Mouse (Mus musculus): Measurements from ENCODE around the gene Slc12a5. TPM values are rescaled to one million over a fixed set of nuclear protein-coding genes. Genes with fewer than 3 reads are reported as not detected.

Slc12a5 gene
- total and polyA plus RNA-seq, 2 experiments from 2014 or later: 71.0 to 257 TPM

GRCm38 (mm10) chr2:164933534-164933933 is 27.1 kb upstream of the Slc12a5 start:
- H3K27me3 ChIP-seq (ENCODE audit: insufficient read depth, low read length): no peaks in the 10 kb centered on the region
- no peaks in the 10 kb centered on the region for H3K4me1 ChIP-seq (ENCODE audit: insufficient read depth, low read length)
- H3K9ac ChIP-seq (replicated peaks; ENCODE audit: low read length): no peak overlapping the region
- H3K36me3 ChIP-seq (ENCODE audit: insufficient read depth, low read length): no peaks in the 10 kb centered on the region
- no peak for ATAC-seq
- H3K4me3 ChIP-seq (ENCODE audit: low read length): no peak overlapping the region
- no peak for DNase-seq (ENCODE audit: low spot score)
- H3K27ac ChIP-seq: no peak overlapping the region
- H3K4me2 ChIP-seq (ENCODE audit: low read depth, low read length): no peak overlapping the region
- TF ChIP-seq CTCF (IDR thresholded peaks at IDR 0.05; ENCODE audit: low read depth): no peak
- H3K9me3 ChIP-seq (ENCODE audit: low read length): no peaks in the 10 kb centered on the region
- 38% methylated on average over 10 of the region's 10 CpGs for WGBS

GRCm38 (mm10) chr2:164935991-164936390 is 24.6 kb upstream of the Slc12a5 start:
- 65% methylated on average over 4 of the region's 4 CpGs for whole genome bisulfite sequencing
- H3K4me3 ChIP-seq (ENCODE audit: low read length): no peak overlapping the region
- H3K9me3 ChIP-seq (ENCODE audit: low read length): no peaks in the 10 kb centered on the region
- no peak overlapping the region for H3K4me2 ChIP-seq (ENCODE audit: low read depth, low read length)
- no peaks in the 10 kb centered on the region for H3K36me3 ChIP-seq (ENCODE audit: insufficient read depth, low read length)
- ATAC-seq: no peak
- no peak for TF ChIP-seq CTCF (IDR thresholded peaks at IDR 0.05; ENCODE audit: low read depth)
- H3K4me1 ChIP-seq (ENCODE audit: insufficient read depth, low read length): peaks cover 7% of the 10 kb centered on the region
- no peaks in the 10 kb centered on the region for H3K27me3 ChIP-seq (ENCODE audit: insufficient read depth, low read length)
- no peak overlapping the region for H3K27ac ChIP-seq
- DNase-seq (ENCODE audit: low spot score): no peak
- H3K9ac ChIP-seq (replicated peaks; ENCODE audit: low read length): no peak overlapping the region

GRCm38 (mm10) chr2:164938146-164939091 is 22.2 kb upstream of the Slc12a5 start:
- no peaks in the 10 kb centered on the region for H3K27me3 ChIP-seq (ENCODE audit: insufficient read depth, low read length)
- peak; percentile 76 for DNase-seq (ENCODE audit: low spot score)
- H3K9me3 ChIP-seq (ENCODE audit: low read length): no peaks in the 10 kb centered on the region
- H3K36me3 ChIP-seq (ENCODE audit: insufficient read depth, low read length): no peaks in the 10 kb centered on the region
- peak overlapping the region; percentile 34 for H3K4me3 ChIP-seq (ENCODE audit: low read length)
- peak overlapping the region; percentile 80 for H3K27ac ChIP-seq
- H3K4me1 ChIP-seq (ENCODE audit: insufficient read depth, low read length): peaks cover 7% of the 10 kb centered on the region
- H3K9ac ChIP-seq (replicated peaks; ENCODE audit: low read length): peak overlapping the region; percentile 45
- WGBS: 3% methylated on average over 39 of the region's 39 CpGs
- ATAC-seq: peak; percentile 91
- peak overlapping the region; percentile 57 for H3K4me2 ChIP-seq (ENCODE audit: low read depth, low read length)
- TF ChIP-seq CTCF (IDR thresholded peaks at IDR 0.05; ENCODE audit: low read depth): no peak

GRCm38 (mm10) chr2:164939106-164939505 is 21.5 kb upstream of the Slc12a5 start:
- no peaks in the 10 kb centered on the region for H3K27me3 ChIP-seq (ENCODE audit: insufficient read depth, low read length)
- H3K4me3 ChIP-seq (ENCODE audit: low read length): peak overlapping the region; percentile 34
- TF ChIP-seq CTCF (IDR thresholded peaks at IDR 0.05; ENCODE audit: low read depth): no peak
- peak overlapping the region; percentile 80 for H3K27ac ChIP-seq
- H3K9ac ChIP-seq (replicated peaks; ENCODE audit: low read length): peak overlapping the region; percentile 45
- H3K9me3 ChIP-seq (ENCODE audit: low read length): no peaks in the 10 kb centered on the region
- under 1% methylated on average over 11 of the region's 11 CpGs for WGBS
- peak; percentile 65; the same call in 1 of the 2 replicates for ATAC-seq
- no peaks in the 10 kb centered on the region for H3K36me3 ChIP-seq (ENCODE audit: insufficient read depth, low read length)
- peak overlapping the region; percentile 57 for H3K4me2 ChIP-seq (ENCODE audit: low read depth, low read length)
- peaks cover 7% of the 10 kb centered on the region for H3K4me1 ChIP-seq (ENCODE audit: insufficient read depth, low read length)
- peak; percentile 59 for DNase-seq (ENCODE audit: low spot score)

- TF ChIP-seq CTCF (IDR thresholded peaks at IDR 0.05; ENCODE audit: low read depth): no peak
- Histone ChIP-seq H3K4me1 (ENCODE audit: insufficient read depth, low read length) (peaks cover 7% of the 10 kb centered on the region), H3K4me2 (ENCODE audit: low read depth, low read length) (peak within 1 kb of the TSS; percentile 57; the same call in 1 of the 2 replicates), H3K27me3 (ENCODE audit: insufficient read depth, low read length) (no peaks in the 10 kb centered on the region), H3K9me3 (ENCODE audit: low read length) (no peaks in the 10 kb centered on the region), H3K4me3 (ENCODE audit: low read length) (no peak within 1 kb of the TSS), H3K27ac (peak within 1 kb of the TSS; percentile 80), H3K36me3 (ENCODE audit: insufficient read depth, low read length) (no peaks in the 10 kb centered on the region), H3K9ac (replicated peaks; ENCODE audit: low read length) (no peak within 1 kb of the TSS; the same call in 1 of the 2 replicates)
- ATAC-seq: no peak
- no peak for DNase-seq (ENCODE audit: low spot score)
- WGBS: 25% methylated on average over 10 of the region's 10 CpGs
These were observed 20.3 kb upstream of the Slc12a5 start, which contains the start of gene Mmp9 for GRCm38 (mm10) chr2:164940140-164940830. Gene Mmp9, plus strand, starts transcription at chr2:164940780.

- WGBS: 23% methylated on average over 5 of the region's 5 CpGs
- Histone ChIP-seq H3K36me3 (ENCODE audit: insufficient read depth, low read length) (no peaks in the 10 kb centered on the region), H3K4me3 (ENCODE audit: low read length) (no peak overlapping the region), H3K27me3 (ENCODE audit: insufficient read depth, low read length) (peaks cover 3% of the 10 kb centered on the region; the same call in 1 of the 2 replicates), H3K9ac (replicated peaks; ENCODE audit: low read length) (no peak overlapping the region), H3K4me2 (ENCODE audit: low read depth, low read length) (no peak overlapping the region), H3K9me3 (ENCODE audit: low read length) (no peaks in the 10 kb centered on the region), H3K27ac (no peak overlapping the region), H3K4me1 (ENCODE audit: insufficient read depth, low read length) (peaks cover 7% of the 10 kb centered on the region)
- TF ChIP-seq CTCF (IDR thresholded peaks at IDR 0.05; ENCODE audit: low read depth): no peak
- DNase-seq (ENCODE audit: low spot score): no peak
- no peak for ATAC-seq
These were observed 17.8 kb upstream of the Slc12a5 start for GRCm38 (mm10) chr2:164942692-164943290.

Measured in hindbrain, postnatal 0 days (tissue).